Mouse (Mus musculus) spleen, adult 18-20 months (tissue): ENCODE measurements at regions not wholly inside any gene's neighbourhood (a gene's known extent, or its start where the extent isn't known, plus 50 kb on each side); places are given as distances from the start of the nearest gene placed in this dataset.

Source experiments
- DNase-seq, 2 experiments: peaks; one replicate each; pipeline ENCODE4 v3.0.0; 2022; ENCODE audit warnings: mixed read lengths in 2 of 2

DNA sequence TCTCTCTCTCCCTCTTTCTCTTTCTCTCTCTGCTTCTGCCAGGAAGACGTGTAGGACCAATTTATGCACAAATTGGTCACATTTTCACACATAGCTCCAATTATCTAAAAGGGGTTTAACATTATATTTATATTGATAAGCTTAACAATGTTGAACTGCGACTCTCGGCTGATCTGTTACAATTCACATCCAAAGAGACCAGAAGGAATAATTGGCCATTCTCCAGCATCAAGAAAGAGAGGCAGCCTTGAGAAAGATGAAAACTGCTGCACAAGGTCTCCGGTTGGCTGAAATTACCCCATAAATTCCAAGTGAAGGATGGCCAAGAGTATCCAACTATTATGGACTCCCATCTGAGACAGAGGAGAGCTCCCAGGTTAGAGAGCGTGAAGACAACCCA is 398.4 kb downstream of the Tshz3 start:
- DNase-seq = no peak

DNA sequence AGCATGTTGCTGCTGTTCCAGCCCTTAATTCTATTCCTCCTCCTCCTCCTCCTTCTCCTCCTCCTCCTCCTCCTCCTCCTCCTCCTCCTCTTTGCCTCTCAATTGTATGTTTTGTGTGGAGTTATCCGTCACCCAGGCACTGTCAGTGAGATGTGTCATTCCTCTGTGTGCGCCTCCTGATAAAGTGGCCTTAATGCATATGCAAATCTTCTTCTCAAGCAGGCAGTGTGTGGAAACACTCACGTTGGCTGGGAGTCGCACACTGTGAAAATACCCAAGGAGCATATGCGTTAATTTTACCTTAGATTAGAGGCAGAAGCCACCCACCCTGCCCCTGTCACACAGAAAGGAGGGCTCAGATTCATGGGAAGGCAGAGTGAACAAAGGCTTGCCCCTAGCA is 401.0 kb downstream of the Tshz3 start:
- no peak for DNase-seq

DNA sequence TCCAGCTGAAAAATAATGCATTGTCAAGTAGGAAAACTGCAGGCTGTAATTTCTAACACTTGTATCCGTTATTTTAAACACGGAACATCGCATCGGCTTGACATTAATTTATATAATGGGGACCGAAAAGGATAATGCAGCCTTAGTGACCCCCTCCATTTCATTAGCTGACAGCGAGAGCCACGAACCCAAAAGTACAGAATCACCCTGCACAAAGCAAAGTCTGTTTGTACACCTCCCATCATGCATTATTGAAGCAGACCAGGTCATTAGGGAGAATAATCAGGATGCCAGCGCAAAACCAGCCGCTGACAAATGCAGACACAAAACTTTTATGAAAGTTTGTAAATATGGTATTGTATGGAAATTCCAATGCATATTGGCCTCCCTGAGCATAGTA is 406.8 kb downstream of the Tshz3 start:
- no peak for DNase-seq

DNA sequence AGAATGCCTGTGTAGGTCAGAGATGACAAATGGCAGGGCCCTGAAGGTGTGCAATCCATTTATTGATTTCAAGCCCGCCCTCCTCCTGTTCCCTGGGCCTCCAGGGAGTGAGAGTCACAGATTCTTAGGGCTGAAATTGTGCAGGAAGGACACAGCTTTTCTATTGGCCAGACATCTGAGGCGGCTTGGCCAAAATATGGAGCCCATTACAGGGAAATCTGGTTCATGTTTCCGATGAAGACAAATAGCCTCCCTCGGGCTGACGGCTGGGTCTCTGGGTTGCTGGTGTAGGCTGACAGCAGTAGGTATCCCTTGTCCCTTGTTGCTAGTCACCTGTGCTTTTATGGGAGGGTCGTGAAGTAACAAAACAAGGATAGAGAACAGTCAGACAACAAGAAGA is 413.2 kb downstream of the Tshz3 start:
- no peak for DNase-seq

DNA sequence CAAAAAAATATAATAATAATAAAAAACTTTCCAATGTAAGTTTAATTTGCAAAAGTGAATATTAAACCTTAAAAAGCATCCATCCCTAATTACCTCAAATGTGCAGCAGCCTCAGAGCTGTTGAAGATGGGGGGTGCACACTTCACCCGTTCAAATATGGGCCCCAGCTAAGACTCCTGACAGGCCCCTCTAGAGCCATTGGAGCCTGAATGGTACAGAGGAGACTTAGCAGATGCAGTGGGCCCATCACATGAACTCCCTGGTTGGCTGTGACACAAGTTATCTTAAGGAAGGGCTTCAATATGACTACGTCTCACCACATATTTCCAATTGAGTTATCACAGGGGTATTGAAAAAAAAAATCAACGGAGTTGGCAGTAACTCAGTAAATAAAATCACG is 422.9 kb downstream of the Tshz3 start:
- DNase-seq = no peak

DNA sequence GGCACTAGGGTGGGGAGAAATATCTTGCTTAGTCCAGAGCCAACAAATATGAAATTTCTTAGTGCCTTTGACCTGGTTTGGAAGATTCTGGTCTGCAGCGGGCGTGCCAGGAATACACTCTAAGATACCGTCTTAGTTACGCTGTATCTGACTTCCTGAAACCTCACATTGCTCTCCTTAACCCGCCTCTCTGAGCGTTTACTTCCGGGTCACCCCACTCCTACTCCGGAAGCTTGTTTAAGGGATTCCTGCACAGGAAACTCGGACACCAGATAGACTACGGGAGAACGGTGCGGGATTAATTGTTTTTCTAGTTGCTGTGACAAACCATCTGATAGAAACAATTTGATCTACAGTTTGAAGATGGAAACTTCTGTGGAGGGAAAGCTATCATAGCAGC is 442.3 kb downstream of the Tshz3 start:
- no peak for DNase-seq

DNA sequence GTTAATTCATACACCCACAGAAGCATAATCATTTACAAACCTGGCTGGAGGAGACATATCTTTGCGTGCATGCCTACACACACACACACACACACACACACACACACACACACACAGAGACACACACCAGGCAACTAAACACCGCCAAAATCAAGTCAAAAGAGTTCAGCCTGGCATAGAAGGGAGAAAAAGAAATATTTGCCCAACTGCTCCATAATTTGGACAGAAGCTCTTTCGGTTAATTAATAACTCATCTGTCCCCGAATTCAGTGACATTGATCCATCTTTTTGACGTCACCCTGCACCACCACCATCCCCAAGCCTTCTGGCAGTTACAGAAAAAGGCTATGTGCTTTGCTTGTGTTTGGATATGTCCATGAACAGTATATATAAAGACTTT is 444.9 kb downstream of the Tshz3 start:
- no peak for DNase-seq

DNA sequence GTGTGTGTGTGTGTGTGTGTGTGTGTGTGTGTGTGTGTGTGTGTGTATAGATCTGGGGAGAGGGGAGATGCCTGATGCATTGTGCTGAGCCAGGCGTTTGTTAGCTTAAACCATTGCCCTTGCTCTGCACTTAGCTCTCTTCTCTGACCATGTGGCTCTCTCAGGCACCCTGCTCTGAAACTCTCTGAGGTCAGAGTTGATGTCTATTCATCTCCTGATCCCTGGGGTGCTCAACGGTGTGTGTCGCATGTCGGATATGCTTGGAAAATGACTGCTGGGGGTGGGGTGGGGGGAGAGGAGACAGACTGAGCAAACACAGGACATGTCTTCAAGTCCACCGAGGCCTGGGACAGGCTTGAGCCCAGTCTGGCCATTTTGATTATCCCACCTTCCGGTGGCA is 446.4 kb downstream of the Tshz3 start:
- DNase-seq = no peak

DNA sequence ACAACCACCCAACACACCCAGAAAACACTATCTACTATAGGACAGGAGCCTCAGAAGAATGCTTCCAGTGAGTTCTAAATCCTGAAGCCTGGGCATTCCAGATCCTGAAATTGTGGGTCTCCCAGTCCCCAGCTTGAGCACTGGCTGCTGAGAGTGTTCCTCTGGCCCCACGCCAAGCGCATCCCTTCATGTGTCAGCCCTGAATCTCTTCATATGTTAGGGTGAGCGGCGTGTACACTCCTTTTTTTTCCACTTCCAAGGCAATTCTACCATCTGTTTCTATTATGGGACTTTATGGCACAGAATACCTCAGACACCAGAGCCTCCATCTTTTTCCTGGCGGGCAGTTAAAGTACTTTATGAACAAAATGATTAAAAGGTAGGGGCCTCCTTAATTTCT is 451.8 kb downstream of the Tshz3 start:
- no peak for DNase-seq

DNA sequence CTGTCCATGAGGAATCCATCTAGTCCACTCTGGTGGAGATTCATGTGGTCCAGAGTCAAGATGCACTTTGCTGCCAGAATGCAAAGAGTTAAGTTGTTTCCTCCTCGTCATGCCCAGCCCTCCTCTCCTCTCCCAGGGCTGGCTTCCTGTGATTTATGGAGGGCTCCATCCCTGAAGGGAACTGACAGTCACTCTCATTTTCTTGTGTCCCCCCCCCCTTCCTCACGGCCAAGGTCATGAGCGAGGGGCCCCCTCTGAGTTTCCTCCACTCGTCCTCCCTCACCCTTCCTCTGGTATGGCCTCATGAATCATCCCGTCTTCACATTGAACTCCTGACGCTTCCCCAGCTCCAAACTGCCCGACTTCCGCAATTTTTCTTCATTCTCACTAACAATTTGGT is 461.9 kb downstream of the Tshz3 start:
- no peak for DNase-seq

DNA sequence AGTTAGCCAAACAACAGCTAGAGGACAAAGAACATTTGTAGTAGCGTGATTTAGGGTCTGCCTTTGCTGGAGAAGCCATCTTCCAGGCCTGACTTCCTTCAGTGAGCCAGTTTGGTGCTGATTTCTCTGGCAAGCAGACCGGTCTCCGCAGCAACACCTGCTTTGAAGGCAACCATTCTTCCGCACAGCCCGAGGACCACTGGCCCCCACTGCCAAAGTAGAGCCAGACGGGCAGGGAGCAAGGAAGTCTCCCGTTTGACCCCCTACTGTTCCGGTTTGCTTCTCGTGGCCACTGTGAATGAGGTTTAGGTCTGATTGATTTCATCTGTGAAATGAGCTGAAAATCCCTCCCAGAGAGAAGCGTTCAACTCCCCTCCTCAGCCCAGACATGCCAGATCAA is 471.0 kb downstream of the Tshz3 start:
- DNase-seq = no peak

DNA sequence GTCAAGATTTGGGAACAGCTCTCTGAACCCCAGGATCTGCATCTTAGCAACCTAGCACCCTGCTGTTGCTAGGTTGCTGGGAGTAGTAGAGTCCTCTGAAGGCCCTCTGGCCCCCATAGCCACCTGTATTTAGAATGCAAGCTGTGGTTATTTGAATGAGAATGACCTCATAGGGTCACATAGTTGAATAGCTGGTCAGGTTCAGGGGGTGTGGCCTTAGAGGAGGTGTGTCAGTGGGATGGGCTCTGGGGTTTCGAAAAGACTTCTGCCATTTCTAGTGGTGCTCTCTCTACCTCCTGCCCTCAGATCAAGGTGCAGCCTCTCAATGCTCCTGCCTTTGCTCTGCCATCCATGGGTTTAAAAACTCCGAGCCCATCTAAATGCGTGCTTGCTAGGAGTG is 477.8 kb downstream of the Tshz3 start:
- no peak for DNase-seq

DNA sequence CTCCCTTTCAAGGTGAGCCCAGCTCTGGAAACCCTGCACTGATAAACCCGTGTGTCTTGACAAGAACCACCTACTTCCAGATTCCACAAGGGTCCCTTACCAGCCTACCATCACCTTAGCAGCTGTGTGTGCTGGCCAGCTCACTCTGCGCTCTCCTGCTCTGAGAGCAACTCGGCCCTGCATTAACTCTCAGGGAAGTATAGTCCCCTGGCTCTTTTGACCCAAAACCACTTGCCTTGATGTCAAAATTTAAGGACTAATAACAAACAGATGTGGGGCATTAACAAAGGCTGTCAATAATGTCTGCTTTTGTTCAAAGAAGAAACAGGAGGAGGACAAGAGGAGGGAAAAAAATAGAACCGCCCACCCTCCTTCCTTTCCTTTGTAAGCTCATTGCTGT is 480.3 kb downstream of the Tshz3 start:
- no peak for DNase-seq

DNA sequence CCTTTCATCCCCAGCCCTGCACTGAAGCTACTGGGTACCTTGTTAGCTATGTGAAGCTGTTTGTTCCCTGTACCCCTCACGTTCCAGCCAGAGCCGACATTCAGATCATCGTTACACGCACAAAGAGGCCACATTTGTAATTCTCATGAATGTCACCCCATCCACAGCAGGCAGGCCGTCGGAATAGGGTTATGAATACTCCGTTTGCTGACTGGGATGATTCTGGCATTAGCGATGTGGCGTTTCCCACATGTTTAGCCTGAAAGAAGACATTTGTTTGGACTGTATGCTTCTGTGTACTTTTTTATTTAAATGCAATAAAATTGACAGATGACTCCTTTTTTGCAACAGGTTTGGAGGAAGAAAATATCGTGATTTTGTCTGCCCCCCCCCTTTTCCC is 482.0 kb downstream of the Tshz3 start:
- DNase-seq = no peak

DNA sequence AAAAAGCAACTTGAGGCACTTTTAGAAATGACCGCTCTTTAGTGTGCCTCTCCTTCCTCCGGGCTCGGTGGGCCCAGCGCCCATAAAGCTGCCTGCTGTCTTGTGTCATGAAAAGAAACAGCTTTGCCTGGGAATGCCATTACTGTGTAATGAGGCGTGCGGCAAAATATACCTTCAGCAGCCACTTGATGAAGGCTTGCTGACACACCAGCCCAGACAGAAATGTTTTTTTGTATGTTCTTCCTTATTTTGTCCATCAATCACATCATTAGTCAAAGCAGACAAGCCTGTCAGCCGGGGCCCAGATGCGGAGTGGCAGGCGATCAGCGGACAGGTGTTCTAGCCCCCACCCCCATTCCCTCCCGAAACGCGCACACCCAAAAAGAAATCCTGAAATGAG is 482.5 kb downstream of the Tshz3 start:
- DNase-seq = no peak

DNA sequence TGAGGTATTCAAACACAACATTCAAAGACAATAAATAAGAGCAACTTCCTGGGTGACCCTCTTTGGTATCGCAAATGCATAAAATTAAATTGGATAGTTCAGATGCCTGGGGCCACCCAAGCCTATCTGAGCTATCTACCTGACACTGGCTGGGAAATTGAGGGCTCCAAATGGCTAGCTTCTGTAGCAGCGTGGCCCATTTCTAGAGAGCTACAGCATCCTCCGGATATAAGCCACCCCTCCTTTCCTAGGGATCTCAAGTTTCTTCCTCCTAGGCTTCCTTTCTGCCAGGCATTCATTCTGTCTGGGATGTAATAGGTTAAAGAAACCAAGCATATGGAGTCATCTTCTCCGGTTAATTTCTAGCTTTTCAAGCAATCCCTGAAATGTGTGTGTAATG is 483.2 kb downstream of the Tshz3 start:
- DNase-seq = no peak

DNA sequence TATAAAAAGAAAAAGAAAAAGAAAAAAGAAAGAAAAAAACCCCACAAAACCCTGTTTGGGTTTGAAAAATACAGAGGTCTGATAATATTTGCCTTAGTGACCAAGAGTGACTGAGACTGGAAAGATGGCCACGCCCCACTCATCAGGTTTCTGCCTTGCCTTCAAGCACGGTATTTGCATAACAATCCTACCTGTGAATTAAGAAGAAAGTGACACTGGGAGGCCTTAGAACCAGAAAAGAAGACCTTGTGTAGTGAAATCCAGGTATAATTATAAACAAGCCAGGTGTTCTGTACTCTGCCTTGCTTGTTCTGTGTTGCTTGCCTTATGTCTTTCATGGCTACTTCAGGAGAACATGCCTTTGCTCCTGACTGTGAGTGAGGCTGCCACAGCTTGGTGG is 494.6 kb downstream of the Tshz3 start:
- no peak for DNase-seq

DNA sequence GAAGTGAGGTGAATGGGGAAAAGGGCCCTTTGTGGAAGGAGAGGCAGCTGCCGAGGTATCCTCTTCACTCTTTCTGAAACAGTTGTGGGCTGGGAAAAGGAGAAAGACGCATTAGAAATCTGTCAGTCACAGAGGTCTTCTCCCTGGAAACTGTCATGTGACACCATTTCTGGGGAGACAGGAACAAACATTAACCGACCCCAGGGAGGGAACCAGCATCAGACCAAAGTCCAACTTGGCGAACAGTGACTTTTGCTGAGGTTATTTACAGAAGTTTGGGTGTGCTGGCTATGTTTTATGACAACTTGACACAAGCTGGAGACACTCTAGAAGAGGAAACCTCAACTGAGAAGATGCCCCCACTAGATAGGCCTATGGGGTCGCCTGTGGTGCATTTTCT is 506.9 kb downstream of the Tshz3 start:
- no peak for DNase-seq

DNA sequence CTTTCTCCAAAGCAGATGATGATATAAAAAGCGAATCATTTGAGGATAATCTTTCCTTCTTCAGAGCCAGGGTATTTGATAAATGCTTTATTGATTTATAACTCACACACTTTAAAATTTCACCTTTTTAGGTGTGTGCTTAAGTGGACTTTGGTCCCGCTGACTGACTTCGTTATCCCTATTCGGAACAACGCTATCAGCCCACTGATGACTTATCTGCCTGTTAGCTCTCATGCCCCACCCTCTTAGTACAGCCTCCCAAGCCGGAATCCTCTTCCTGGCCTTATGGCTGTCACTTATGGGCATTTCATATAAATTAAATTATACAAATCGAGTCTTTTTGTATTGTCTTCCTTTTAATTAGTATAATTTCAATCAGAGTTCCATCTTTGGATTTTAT is 510.4 kb downstream of the Tshz3 start:
- no peak for DNase-seq

DNA sequence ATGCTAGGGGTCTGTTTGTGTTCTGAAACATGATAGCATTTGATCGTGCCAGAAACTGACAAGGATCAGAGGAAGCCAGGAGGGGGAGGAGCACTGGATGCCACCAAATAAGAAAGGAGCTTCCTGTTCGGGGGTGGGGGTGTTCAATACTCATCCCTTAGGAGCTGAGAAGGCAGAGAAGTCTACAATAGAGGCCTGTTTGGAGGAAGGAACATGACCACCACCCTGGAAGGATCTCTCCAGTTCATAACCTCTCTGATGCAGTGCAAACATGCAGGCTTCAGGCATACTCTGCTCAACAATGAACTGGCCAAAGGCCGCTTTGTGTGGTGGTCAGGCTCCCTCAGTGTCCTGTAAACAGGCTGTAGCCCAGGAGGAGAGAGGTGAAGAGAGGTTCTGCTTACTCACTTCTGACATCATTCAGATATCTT is 515.8 kb downstream of the Tshz3 start:
- no peak for DNase-seq

DNA sequence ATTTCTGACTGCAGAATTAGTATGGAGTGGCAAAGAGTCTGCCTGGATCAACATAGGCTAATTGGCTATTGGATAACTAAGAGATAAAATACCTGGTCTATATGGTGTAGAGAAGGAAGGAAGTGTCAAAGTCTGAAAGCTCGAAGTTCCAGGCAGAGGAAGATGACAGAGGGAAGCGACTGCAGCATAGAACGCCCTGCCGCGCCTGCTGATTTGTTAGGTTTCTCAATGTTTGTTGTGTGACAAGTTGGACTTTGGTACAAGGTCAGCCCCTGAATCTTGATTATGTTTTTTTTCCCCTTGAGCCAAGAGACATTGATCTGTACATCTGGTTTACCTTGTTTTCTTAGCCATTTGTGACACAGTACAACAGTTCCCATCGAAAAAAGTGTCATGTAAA is 517.6 kb downstream of the Tshz3 start:
- no peak for DNase-seq

DNA sequence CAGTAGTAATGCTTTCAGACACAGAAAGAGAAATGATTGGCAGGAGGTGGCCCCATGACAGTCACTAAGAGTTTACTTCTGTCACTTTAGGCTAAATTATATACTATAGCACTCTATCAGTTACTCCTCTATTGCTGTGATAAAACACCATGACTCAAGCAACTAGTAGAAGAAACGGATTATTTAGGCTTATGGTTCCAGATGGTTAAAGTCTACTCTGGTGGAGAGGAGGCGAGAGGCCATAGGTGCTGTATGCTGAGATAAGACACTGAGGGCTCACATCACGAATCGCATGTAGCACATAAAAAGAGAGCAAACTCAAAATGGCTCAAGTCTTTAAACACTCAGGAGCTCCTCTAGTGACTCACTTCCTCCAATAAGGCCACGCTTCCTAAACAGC is 522.6 kb downstream of the Tshz3 start:
- DNase-seq = no peak

DNA sequence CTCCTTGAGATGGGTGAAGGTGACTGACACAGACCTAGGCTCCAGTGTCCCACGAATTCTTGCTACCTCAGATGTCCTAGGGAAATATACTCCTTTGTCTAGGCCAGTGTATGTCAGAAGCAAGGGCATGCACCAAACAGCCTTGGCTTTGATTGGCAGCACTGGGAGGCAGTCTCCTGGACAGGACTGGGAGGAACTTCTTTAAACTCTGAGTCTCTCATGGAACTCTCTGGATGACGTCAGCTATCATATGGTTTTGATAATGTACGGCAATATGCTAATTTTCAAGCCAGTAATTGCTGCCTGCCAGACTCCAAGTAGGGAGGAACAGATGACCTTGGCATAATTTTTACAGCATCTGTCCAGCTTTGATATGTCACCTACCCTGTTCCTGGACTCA is 528.5 kb downstream of the Tshz3 start:
- DNase-seq = no peak

DNA sequence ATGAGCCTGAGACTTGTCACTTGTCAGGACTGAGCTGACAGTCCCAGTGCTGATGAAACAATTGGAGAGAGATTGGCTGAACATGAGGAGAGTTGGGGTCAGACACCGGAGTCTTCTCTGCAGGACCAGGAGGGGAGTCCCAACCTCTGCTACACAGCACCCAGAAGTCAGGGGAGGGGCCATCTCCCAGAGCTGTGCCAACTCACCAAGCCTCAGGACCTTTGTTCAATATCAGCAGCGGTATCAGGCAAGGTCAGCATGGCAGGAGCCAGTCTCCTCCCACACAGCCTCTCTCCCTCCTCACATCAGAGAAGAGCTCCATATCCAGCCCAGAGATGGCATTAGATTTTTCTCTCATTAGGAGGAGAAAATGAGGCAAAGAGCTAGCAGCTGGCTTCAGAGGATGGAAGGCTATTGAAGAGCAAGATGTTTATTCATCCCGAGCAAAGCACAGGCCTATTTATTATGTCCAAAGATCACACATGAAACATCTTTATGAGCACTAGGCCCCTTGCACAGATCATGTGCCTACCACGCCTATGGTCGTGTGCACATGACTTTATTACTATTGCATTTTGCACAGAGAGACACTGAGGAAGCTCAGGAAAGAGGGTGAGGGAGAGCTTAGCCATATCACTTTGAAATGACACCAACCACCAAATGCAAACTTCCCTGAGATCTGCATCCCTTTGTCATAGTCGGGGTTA is 532.9 kb downstream of the Tshz3 start:
- DNase-seq = no peak

DNA sequence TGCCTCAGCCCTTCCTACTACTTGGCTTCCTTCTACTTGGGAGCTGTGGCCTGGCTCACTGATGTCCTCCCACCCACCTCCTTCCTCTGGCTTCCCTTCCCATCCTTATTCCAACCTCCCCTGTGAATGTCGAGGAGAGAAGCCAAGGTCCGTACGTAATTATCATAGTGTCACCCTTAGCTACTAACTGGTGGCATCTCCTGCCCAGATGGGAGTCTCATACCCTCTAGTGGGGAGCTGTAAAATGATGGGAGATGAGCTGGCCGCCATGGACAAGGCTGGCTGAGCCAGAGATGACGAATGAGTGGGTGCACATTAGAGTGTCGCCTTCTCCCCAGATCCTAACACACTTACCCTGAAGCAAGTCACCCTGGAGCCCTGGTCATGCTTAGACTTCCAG is 532.6 kb downstream of the Zfp536 start:
- no peak for DNase-seq

DNA sequence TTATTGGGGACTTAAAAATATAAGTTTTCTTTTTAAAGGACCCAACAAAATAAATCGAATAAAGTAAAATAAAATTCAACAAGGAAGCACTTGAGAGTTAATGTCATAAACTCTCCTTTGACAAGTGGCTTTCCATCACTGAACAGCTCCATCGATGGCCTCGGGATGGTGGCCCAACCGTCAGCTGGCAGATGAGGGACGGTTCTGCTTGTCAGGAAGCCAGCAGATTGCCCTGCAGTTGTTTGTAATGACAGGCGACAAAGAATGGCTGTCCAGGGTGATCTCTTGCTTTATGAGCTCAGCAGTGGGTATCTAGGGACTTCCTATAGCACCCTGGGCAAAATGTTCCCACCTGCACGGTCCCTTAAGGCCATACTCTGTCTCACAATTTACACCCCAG is 531.7 kb downstream of the Zfp536 start:
- DNase-seq = no peak
